Mouse (Mus musculus): ENCODE results near the gene Olfr507.
"Not testable (repeated sequence)": the region's sequence is repeated elsewhere in the genome, so short reads cannot be mapped to it uniquely, and the experiment has no call there.

The Olfr507 gene

DNA sequence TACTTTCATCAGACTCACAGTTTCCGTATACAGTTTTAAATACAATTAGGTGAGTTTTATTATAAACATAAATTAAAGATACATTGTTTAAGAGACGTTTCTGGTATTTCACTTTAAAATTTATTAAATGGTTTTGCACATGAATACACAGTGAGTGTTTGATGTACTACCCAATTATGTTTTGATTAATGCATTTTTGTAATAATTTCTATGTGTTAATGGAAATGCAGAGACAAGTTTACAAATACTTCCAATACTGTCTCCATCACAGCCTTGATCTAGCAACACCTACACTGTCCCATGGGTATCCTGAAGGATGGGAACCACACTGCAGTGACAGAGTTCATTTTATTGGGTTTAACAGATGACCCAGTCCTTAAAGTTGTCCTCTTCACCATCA is at the start of gene Olfr507:
Gene Olfr507, plus strand, starts transcription at position 301 of the 400 bp plus-strand sequence.
- no peak for DNase-seq (ENCODE audit: low spot score)

DNA sequence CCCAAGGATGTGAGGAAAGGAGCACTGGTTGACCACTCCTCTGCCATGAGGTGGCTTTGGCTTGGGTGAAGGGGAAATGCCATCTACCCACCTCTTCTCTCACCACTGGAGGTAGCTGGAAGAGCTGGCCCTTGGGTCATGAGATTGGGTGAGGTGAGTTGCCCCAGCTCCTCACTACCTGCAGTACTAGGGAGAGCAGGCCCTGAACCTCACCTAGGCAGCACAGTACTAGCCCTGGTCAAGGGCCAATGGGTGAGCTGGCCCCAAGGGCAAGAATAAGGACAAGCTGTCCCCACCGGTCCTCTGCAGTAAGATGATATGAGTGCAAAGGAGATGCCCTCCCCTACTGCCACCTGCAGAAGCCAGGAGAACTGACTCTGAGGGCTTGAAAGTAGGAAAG is 31.8 kb upstream of the Olfr507 start:
- DNase-seq (ENCODE audit: low spot score): no peak

DNA sequence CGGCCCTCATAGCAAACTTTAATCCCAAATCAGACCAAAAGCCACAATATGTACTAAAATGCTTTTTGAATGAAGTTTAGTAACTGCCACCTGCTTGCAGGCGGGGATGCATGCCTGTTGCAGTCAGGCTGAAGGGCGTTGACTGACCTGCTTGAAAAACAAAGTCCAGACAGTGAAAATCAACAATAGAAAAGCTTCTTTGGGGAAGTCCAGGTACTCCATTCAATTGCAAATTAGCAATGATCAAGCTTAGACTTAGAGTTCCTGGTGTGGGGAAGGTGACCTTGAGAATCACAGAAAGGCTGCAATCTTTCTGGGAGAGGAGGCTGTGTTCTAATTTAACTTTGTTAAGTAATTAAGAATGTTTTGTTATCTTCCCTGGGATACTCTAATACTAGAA is 19.7 kb upstream of the Olfr507 start:
- DNase-seq (ENCODE audit: low spot score): not testable (repeated sequence)

- DNase-seq (ENCODE audit: low spot score): no peak
Measured at GRCm38 (mm10) chr7:108610487-108610886, 11.1 kb upstream of the Olfr507 start, which contains the start of gene Olfr506. Gene Olfr506 (plus strand): TSS chr7:108610787.

DNA sequence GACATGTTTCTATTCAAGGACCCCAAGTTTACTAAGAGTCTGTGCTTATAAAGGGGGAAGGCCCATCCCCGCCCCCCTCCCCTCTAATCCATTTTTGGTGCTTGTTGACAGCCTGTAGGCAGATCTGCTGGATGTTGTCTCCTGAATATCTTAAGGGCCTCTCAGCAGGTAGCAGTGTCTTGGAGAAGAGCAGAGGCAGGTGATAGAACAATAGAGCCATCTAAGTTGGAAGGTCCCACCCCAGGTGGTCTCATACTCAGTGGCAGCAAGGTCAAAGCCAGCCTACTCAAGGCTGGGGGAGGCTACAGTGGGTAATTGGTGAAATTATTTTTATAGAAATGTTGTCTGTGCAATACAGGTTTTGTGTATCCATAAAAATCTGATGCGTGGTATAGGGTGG is 7.5 kb upstream of the Olfr507 start:
- DNase-seq (ENCODE audit: low spot score): no peak

GRCm38 (mm10) chr7:108616781-108617180 is 4.8 kb upstream of the Olfr507 start:
- not testable (repeated sequence) for DNase-seq (ENCODE audit: low spot score)

DNA sequence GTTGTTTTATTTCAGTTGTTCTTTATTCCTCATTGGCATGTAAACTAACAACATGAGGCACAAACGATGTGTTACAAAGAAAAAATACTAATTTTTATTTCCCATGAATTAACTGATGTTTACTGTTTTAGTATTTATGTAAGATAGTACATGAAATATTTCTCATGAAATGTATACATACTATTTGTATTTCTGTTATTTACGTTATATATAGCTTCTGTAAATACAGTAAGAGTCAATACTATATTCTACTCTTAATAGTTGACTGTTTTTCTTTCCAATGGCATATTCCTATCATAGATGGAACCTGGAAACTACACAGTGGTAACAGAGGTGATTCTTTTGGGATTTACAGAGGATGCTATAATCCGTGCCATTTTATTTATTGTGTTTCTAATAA is 8.1 kb downstream of the Olfr507 start, which contains the start of gene Olfr508:
Gene Olfr508, plus strand, starts transcription at position 301 of the 400 bp plus-strand sequence.
- no peak for DNase-seq (ENCODE audit: low spot score)

GRCm38 (mm10) chr7:108651806-108652205 is 30.2 kb downstream of the Olfr507 start, which contains the start of gene Olfr509:
Gene Olfr509 (minus strand): TSS chr7:108651906.
- DNase-seq (ENCODE audit: low spot score): no peak

GRCm38 (mm10) chr7:108662419-108662818 is 40.8 kb downstream of the Olfr507 start:
- no peak for DNase-seq (ENCODE audit: low spot score)

DNA sequence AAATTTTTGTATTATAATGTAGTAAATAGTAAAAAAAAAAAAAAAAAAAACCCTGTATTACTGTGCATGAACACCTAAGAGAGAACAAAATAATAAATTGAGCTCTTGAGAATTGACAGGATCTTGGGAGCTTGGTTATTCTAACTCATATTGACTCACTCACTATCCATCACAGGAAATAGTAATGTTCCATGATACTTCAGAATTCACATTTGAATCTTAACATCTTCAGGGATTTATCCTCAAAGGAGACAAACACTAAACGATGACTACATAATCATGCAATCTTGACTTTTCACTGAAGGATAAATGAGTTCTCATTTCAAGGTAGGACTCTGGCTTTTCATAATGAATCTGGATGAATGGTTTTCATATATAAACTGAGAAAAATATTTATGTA is 44.5 kb downstream of the Olfr507 start, which contains the start of gene Olfr510:
Gene Olfr510, plus strand, starts transcription at position 301 of the 400 bp plus-strand sequence.
- no peak for DNase-seq (ENCODE audit: low spot score)

DNA sequence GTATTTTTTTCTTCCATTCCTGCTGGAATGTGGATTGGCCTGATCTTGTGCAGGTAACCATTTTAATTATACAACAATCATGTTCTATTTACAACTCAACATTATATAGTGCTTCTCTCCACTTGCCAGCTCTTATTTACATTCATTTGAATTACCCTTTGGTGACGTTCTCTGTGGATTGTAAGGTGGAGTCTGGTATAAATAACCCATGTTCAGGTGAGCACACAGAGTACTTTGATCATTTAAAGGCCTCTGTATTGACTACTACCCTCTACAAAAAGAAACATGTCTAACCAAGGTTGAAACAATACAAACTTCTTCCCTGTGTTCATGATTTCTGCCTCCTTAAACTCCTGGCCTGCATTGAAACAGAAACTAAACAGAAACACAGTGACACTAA is 49.4 kb downstream of the Olfr507 start:
- DNase-seq (ENCODE audit: low spot score): no peak

Measured in embryo, embryonic 10.5 days (tissue).